Mouse (Mus musculus) layer of hippocampus, postnatal 14 days (tissue): ENCODE measurements around the gene Olfr1494. TPM values are rescaled to one million over a fixed set of nuclear protein-coding genes. Genes with fewer than 3 reads are reported as not detected.

Source experiments
- DNase-seq, 2 experiments: peaks; one replicate each; pipeline ENCODE4 v3.0.0; 2021 to 2022; ENCODE audit warnings: low spot score in 2 of 2, mixed read lengths in 1 of 2
- long read RNA-seq, 2 experiments: library from polyadenylated mRNA; stranded (forward); transcript quantifications; one replicate each; pipeline ENCODE4 v2.0.0; 2021
- total RNA-seq, 2 experiments: library from RNA; stranded (reverse); gene quantifications; 2 replicates each; pipeline ENCODE4 v1.2.3; 2021

Olfr1494 gene
- total RNA-seq, result not detected
- long read RNA-seq, experiment 1, result 0 reads
- long read RNA-seq, experiment 2, result 0 reads

- DNase-seq, result no peak
Observed at GRCm38 (mm10) chr19:13739428-13739827, at the start of gene Olfr1494. Gene Olfr1494 (plus strand): TSS chr19:13739728.

GRCm38 (mm10) chr19:13696968-13697367 is 42.6 kb upstream of the Olfr1494 start, which contains the start of gene Olfr1491:
Gene Olfr1491 (plus strand): TSS chr19:13697268.
- no peak for DNase-seq

- DNase-seq, result no peak
Observed at GRCm38 (mm10) chr19:13722978-13723377, 16.6 kb upstream of the Olfr1494 start, which contains the start of gene Olfr1493-ps1. Gene Olfr1493-ps1 (plus strand): TSS chr19:13723278.

- no peak for DNase-seq
Observed at GRCm38 (mm10) chr19:13749366-13749765, 9.8 kb downstream of the Olfr1494 start.

- no peak for DNase-seq
Observed at GRCm38 (mm10) chr19:13764306-13764705, 24.8 kb downstream of the Olfr1494 start, which contains the start of gene Olfr1495. Gene Olfr1495 (plus strand): TSS chr19:13764606.

GRCm38 (mm10) chr19:13768565-13769276 is 29.2 kb downstream of the Olfr1494 start:
- DNase-seq, result no peak

- DNase-seq, result no peak
Observed at GRCm38 (mm10) chr19:13777578-13777977, 38.0 kb downstream of the Olfr1494 start, which contains the start of gene Olfr1496. Gene Olfr1496 (plus strand): TSS chr19:13777878.

- DNase-seq, result no peak
Observed at GRCm38 (mm10) chr19:13798102-13798501, 58.6 kb downstream of the Olfr1494 start, which contains the start of gene Olfr1497. Gene Olfr1497 (minus strand): TSS chr19:13798202.

Other genes starting within 250 kb of the Olfr1494 start
- gene Olfr1477, start 239.2 kb upstream of the Olfr1494 start, total RNA-seq, result not detected
- gene Olfr1480, start 211.8 kb upstream of the Olfr1494 start, total RNA-seq, result not detected
- not detected for gene Olfr1484, start 156.2 kb upstream of the Olfr1494 start, total RNA-seq
- gene Olfr1487, start 122.4 kb upstream of the Olfr1494 start, total RNA-seq, result not detected
- not detected for gene Olfr1489, start 108.1 kb upstream of the Olfr1494 start, total RNA-seq
- not detected for gene Olfr1490, start 88.6 kb upstream of the Olfr1494 start, total RNA-seq
- not detected for gene Olfr1491, start 42.5 kb upstream of the Olfr1494 start, total RNA-seq
- not detected for gene Olfr1493-ps1, start 16.4 kb upstream of the Olfr1494 start, total RNA-seq
- not detected for gene Olfr1495, start 24.9 kb downstream of the Olfr1494 start, total RNA-seq
- not detected for gene Olfr1496, start 38.1 kb downstream of the Olfr1494 start, total RNA-seq
- not detected for gene Olfr1497, start 58.5 kb downstream of the Olfr1494 start, total RNA-seq
- gene Olfr1499, start 79.7 kb downstream of the Olfr1494 start, total RNA-seq, result not detected
- gene Olfr1500, start 90.8 kb downstream of the Olfr1494 start, total RNA-seq, result not detected
- gene Olfr1501, start 111.0 kb downstream of the Olfr1494 start, total RNA-seq, result not detected
- not detected for gene Olfr1502, start 122.1 kb downstream of the Olfr1494 start, total RNA-seq
- not detected for gene Olfr1504, start 158.2 kb downstream of the Olfr1494 start, total RNA-seq
- not detected for gene Olfr1505, start 173.8 kb downstream of the Olfr1494 start, total RNA-seq